Mouse (Mus musculus): ENCODE results near the gene Filip1. TPM values are rescaled to one million over a fixed set of nuclear protein-coding genes. Genes with fewer than 3 reads are reported as not detected.
A peak's percentile ranks its signal among the peaks of the same experiment; 100 is the strongest.

Filip1 gene
- polyA plus RNA-seq, 1 experiment from 2014 or later, result 11.1 TPM

DNA sequence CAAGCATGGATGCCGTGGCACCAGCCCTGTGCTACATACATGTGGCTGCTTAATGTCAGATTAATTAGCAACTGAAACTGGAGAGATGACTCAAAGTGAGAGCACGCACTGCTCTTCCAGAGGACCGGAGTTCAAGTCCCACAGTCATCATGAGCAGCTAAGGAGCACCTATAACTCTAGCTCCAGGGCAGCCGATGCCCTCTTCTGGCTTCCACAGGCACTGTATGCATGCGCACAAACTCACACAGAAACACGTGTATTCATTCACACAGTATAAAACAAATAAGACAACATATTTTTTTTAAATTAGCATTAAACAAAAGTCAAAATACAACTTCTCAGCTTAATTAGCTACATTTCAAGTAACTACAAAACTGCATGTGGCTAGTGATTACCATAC, 123.5 kb downstream of the Filip1 start:
- Histone ChIP-seq H3K27me3 (ENCODE audit: control insufficient read depth, insufficient read depth, low read length) (no peaks in the 10 kb centered on the region), H3K4me2 (ENCODE audit: low read depth, low read length) (no peak overlapping the region), H3K9ac (ENCODE audit: low read length) (no peak overlapping the region), H3K27ac (ENCODE audit: low read length) (no peak overlapping the region), H3K4me3 (replicated peaks; ENCODE audit: low read length) (no peak overlapping the region), H3K9me3 (replicated peaks; ENCODE audit: control insufficient read depth, low read length) (no peaks in the 10 kb centered on the region), H3K4me1 (ENCODE audit: control insufficient read depth, insufficient read depth, low read length) (no peaks in the 10 kb centered on the region), H3K36me3 (ENCODE audit: control insufficient read depth, insufficient read depth, low read length) (no peaks in the 10 kb centered on the region)
- WGBS, result 86% methylated on average over 6 of the region's 6 CpGs
- ATAC-seq (ENCODE audit: insufficient read depth, low FRiP score), result no peak

DNA sequence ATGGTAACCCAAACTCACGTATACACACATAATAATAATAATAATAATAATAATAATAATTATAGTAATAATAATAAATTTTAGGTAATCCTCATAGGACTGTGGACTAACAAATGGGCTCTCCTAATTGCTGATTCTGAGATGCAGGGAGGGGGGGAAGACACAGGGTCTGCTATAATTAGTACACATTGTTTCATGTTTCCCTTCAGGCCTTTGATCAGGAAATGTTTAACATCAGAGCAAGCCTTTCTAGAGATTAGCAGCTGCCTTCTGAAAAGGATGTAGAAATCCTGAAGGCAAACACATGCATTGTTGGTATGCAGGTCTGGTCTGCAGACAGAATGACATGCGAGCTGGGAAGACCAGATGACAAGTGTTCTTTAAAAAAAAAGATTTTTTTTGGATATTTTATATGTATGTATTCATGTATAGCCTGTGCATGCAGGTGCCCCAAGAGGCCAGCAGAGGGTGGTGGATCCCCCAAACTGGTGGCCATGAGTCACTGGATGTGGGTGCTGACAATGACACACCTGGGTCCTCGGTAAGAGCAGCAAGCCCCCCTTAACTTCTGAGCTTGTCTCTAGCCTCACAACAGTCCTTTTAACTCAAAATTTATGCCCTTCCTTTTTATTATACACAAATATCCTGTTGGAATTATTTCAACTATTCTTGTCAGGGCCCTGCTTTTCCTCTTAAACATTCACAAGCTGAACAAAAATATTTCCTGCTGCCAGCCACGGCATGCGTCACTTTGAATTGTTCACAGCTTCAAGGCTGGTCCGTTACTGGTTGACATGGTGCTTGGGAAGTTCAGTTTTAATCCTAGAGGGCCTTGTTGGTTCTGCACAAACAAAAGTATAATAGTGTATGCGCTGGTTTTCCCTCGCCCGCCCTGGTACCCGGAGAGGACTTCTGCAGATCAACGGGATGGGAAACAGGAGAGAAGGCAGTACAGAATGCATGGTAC, 127.1 kb downstream of the Filip1 start:
- no peak; the same call in 1 of the 2 replicates for ATAC-seq (ENCODE audit: insufficient read depth, low FRiP score)
- Histone ChIP-seq H3K36me3 (ENCODE audit: control insufficient read depth, insufficient read depth, low read length) (no peaks in the 10 kb centered on the region), H3K4me1 (ENCODE audit: control insufficient read depth, insufficient read depth, low read length) (no peaks in the 10 kb centered on the region), H3K4me2 (ENCODE audit: low read depth, low read length) (no peak overlapping the region), H3K9ac (ENCODE audit: low read length) (no peak overlapping the region), H3K9me3 (replicated peaks; ENCODE audit: control insufficient read depth, low read length) (no peaks in the 10 kb centered on the region), H3K27me3 (ENCODE audit: control insufficient read depth, insufficient read depth, low read length) (no peaks in the 10 kb centered on the region), H3K4me3 (replicated peaks; ENCODE audit: low read length) (no peak overlapping the region), H3K27ac (ENCODE audit: low read length) (peak overlapping the region; percentile 59)
- 57% methylated on average over 11 of the region's 11 CpGs for WGBS

DNA sequence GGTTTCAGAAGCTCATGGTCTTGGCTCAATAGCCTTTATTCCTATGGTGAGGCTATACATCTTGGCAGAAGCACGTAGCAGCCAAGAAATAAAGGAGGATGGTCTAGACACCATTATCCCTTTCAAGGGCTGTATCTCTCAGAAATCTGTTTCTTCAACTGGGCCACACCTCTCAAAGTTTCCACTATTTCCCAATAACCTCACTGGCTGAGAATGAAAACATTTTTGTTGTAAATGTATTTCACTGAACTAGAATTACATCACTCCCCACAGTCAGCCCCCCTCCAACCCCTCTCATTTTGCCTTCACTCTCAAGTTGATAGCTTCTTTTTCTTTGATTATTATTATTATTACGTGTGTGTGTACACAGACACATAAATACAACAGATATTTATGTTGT, 129.5 kb downstream of the Filip1 start:
- Histone ChIP-seq H3K9ac (ENCODE audit: low read length) (no peak overlapping the region), H3K27ac (ENCODE audit: low read length) (no peak overlapping the region), H3K4me2 (ENCODE audit: low read depth, low read length) (no peak overlapping the region), H3K4me3 (replicated peaks; ENCODE audit: low read length) (no peak overlapping the region), H3K36me3 (ENCODE audit: control insufficient read depth, insufficient read depth, low read length) (no peaks in the 10 kb centered on the region), H3K9me3 (replicated peaks; ENCODE audit: control insufficient read depth, low read length) (no peaks in the 10 kb centered on the region), H3K4me1 (ENCODE audit: control insufficient read depth, insufficient read depth, low read length) (no peaks in the 10 kb centered on the region), H3K27me3 (ENCODE audit: control insufficient read depth, insufficient read depth, low read length) (no peaks in the 10 kb centered on the region)
- WGBS, result 76% methylated on average over 2 of the region's 2 CpGs
- ATAC-seq (ENCODE audit: insufficient read depth, low FRiP score), result no peak

DNA sequence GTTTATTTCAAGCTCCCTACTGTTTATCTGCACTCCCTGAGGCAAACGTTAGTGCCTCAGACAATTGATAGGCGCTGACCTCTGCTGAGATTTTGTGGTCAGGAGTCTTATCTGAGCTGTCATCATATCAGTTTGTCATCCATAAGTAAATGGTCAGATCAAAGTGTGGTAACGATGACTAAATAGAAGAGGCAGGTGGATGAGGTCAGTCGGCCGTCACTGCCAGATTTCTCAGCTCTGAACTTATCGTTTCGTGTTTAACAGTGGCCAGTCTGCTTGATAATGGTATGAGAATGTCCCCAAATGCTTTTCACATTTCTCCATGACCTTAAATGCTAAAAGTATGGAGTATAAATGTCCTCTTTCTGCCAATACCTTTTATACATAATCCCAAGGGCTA, 132.6 kb downstream of the Filip1 start:
- Histone ChIP-seq H3K27me3 (ENCODE audit: control insufficient read depth, insufficient read depth, low read length) (no peaks in the 10 kb centered on the region), H3K9me3 (replicated peaks; ENCODE audit: control insufficient read depth, low read length) (no peaks in the 10 kb centered on the region)
- ATAC-seq (ENCODE audit: insufficient read depth, low FRiP score), result no peak

DNA sequence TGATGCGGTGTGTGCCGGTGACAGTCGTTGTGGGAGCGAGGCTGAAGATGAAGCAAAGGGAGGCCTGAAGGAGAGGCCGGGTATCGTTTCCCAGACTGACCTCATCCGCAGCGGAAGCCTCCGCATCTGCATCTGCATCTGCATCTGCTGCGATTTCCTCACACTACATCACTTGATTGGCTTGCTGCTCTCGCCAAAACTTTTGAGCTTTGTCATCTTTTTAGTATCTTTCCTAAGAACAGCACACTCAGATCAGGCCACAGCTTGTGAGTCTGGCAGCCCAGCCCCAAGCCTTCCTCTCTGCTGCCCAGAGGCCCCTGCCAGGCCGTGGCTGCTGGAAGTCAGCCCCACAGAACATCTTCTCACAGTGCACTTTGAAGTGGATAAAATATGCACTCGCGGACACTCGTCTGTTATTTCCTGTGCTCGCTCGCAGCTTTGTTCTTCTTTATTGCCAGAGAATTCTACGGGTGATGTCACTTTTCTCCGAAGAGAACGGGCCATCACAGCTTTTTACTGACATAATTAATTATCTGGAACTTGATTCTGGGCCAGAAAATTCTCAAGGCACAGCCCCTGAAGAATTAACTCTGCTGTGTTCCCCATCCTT, 137.0 kb downstream of the Filip1 start:
- Histone ChIP-seq H3K27me3 (ENCODE audit: control insufficient read depth, insufficient read depth, low read length) (no peaks in the 10 kb centered on the region), H3K9me3 (replicated peaks; ENCODE audit: control insufficient read depth, low read length) (no peaks in the 10 kb centered on the region), H3K4me3 (replicated peaks; ENCODE audit: low read length) (peak overlapping the region; percentile 20), H3K27ac (ENCODE audit: low read length) (peak overlapping the region; percentile 93), H3K4me2 (ENCODE audit: low read depth, low read length) (peak overlapping the region; percentile 41), H3K4me1 (ENCODE audit: control insufficient read depth, insufficient read depth, low read length) (peaks cover 10% of the 10 kb centered on the region), H3K36me3 (ENCODE audit: control insufficient read depth, insufficient read depth, low read length) (no peaks in the 10 kb centered on the region), H3K9ac (ENCODE audit: low read length) (peak overlapping the region; percentile 50; the same call in 1 of the 2 replicates)
- ATAC-seq (ENCODE audit: insufficient read depth, low FRiP score), result peak; percentile 71; the same call in 1 of the 2 replicates
- 45% methylated on average over 20 of the region's 20 CpGs for WGBS

More for the DNA sequence above, 132.6 kb downstream of the Filip1 start:
- Histone ChIP-seq H3K4me3 (replicated peaks; ENCODE audit: low read length) (no peak overlapping the region), H3K36me3 (ENCODE audit: control insufficient read depth, insufficient read depth, low read length) (no peaks in the 10 kb centered on the region), H3K4me1 (ENCODE audit: control insufficient read depth, insufficient read depth, low read length) (peaks cover 10% of the 10 kb centered on the region), H3K27ac (ENCODE audit: low read length) (no peak overlapping the region), H3K4me2 (ENCODE audit: low read depth, low read length) (no peak overlapping the region), H3K9ac (ENCODE audit: low read length) (no peak overlapping the region)
- 34% methylated on average over 7 of the region's 7 CpGs for WGBS

DNA sequence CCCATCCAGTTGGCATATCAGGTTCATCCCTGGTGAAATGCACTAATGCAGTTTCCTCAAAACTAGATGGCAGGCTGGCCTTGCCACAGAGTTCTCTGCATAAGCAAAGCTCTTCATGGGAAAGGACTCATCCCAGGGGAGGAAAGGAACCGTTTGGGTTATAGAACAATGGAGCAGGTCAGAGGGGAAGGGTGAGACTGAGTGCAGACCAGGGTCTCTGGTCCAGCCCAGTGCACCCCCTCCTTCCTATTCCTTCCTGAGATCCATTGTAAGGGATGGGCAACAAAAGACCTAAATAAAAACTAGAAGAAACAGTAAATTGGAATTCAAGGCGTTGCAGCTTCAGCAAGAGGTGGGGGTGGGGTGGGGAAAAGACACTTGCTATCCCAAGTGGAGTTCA, 140.1 kb downstream of the Filip1 start:
- Histone ChIP-seq H3K9ac (ENCODE audit: low read length) (no peak overlapping the region), H3K36me3 (ENCODE audit: control insufficient read depth, insufficient read depth, low read length) (no peaks in the 10 kb centered on the region), H3K9me3 (replicated peaks; ENCODE audit: control insufficient read depth, low read length) (no peaks in the 10 kb centered on the region), H3K4me1 (ENCODE audit: control insufficient read depth, insufficient read depth, low read length) (peaks cover 19% of the 10 kb centered on the region), H3K4me2 (ENCODE audit: low read depth, low read length) (no peak overlapping the region), H3K4me3 (replicated peaks; ENCODE audit: low read length) (no peak overlapping the region), H3K27ac (ENCODE audit: low read length) (peak overlapping the region; percentile 14; the same call in 1 of the 2 replicates), H3K27me3 (ENCODE audit: control insufficient read depth, insufficient read depth, low read length) (no peaks in the 10 kb centered on the region)
- no peak for ATAC-seq (ENCODE audit: insufficient read depth, low FRiP score)
- 39% methylated on average over 2 of the region's 2 CpGs for WGBS

DNA sequence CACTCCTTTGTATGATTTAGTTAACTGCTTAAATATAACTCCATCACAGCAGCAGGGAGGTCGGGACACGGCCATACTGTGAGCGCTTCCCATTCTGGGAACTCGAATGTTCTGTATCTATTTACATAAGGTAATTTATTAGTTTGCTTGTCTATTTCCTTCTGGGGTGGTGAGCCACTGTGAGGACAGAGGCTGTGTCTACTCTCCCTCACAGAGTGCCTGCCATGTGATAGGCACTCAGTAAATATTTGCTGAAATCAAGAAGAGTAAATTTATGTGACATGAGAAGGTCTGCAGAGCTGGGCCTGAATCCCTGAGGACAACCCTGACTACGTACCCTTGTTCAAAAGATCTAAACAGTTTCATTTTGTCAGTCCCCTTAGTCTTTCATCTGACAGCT, 143.1 kb downstream of the Filip1 start:
- Histone ChIP-seq H3K9ac (ENCODE audit: low read length) (no peak overlapping the region), H3K4me2 (ENCODE audit: low read depth, low read length) (no peak overlapping the region), H3K4me1 (ENCODE audit: control insufficient read depth, insufficient read depth, low read length) (peaks cover 9% of the 10 kb centered on the region), H3K27me3 (ENCODE audit: control insufficient read depth, insufficient read depth, low read length) (no peaks in the 10 kb centered on the region), H3K4me3 (replicated peaks; ENCODE audit: low read length) (no peak overlapping the region), H3K27ac (ENCODE audit: low read length) (peak overlapping the region; percentile 38; the same call in 1 of the 2 replicates), H3K9me3 (replicated peaks; ENCODE audit: control insufficient read depth, low read length) (no peaks in the 10 kb centered on the region), H3K36me3 (ENCODE audit: control insufficient read depth, insufficient read depth, low read length) (no peaks in the 10 kb centered on the region)
- WGBS, result 24% methylated on average over 5 of the region's 5 CpGs
- ATAC-seq (ENCODE audit: insufficient read depth, low FRiP score), result peak; percentile 69

DNA sequence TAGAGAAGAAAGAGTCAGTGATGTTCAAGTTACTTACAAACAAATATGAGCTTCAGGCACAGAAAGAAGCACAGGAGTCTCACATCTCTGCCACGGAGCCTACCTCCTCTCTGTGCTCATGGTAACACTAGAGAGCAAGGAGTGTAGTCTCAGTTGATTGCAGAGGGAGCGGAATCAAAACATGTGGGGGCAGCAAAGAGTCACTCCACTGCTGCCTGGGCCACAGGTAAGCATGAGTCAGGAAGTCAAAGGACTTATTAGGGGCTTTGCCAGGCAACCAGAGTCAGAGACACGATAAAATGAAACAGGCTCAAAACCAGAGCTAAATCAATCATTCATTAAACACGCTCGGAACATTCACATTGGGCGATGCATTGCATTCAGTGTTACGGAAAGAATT, 146.7 kb downstream of the Filip1 start:
- H3K4me3 ChIP-seq (replicated peaks; ENCODE audit: low read length), result no peak overlapping the region
- no peak for ATAC-seq (ENCODE audit: insufficient read depth, low FRiP score)
- H3K4me2 ChIP-seq (ENCODE audit: low read depth, low read length), result no peak overlapping the region
- no peaks in the 10 kb centered on the region for H3K36me3 ChIP-seq (ENCODE audit: control insufficient read depth, insufficient read depth, low read length)
- H3K9me3 ChIP-seq (replicated peaks; ENCODE audit: control insufficient read depth, low read length), result no peaks in the 10 kb centered on the region
- H3K27ac ChIP-seq (ENCODE audit: low read length), result no peak overlapping the region
- H3K4me1 ChIP-seq (ENCODE audit: control insufficient read depth, insufficient read depth, low read length), result peaks cover 9% of the 10 kb centered on the region
- H3K27me3 ChIP-seq (ENCODE audit: control insufficient read depth, insufficient read depth, low read length), result no peaks in the 10 kb centered on the region
- no peak overlapping the region for H3K9ac ChIP-seq (ENCODE audit: low read length)
- 64% methylated on average over 7 of the region's 7 CpGs for WGBS

DNA sequence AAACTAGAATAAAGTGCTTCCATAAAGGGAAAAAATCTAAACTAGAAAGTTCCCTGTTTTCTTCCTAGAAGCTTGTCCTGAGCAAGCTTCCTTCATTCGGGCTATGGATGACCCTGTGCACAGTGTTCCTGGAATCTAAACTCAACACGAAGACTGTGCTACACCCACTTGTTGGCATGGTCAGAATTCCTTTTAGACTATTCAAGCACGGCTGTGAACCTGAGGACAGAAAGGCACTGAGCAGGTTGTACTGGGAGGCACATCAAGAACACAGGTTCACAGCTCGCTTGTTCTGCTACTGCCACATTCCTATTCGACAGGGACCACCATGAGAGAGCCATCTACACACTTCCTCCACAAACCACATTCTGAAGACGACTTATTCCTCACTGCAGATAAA, 150.1 kb downstream of the Filip1 start:
- Histone ChIP-seq H3K9ac (ENCODE audit: low read length) (no peak overlapping the region), H3K27me3 (ENCODE audit: control insufficient read depth, insufficient read depth, low read length) (no peaks in the 10 kb centered on the region), H3K9me3 (replicated peaks; ENCODE audit: control insufficient read depth, low read length) (no peaks in the 10 kb centered on the region), H3K4me3 (replicated peaks; ENCODE audit: low read length) (no peak overlapping the region), H3K4me1 (ENCODE audit: control insufficient read depth, insufficient read depth, low read length) (no peaks in the 10 kb centered on the region), H3K36me3 (ENCODE audit: control insufficient read depth, insufficient read depth, low read length) (no peaks in the 10 kb centered on the region), H3K27ac (ENCODE audit: low read length) (no peak overlapping the region), H3K4me2 (ENCODE audit: low read depth, low read length) (no peak overlapping the region)
- 64% methylated on average over 6 of the region's 6 CpGs for WGBS
- ATAC-seq (ENCODE audit: insufficient read depth, low FRiP score), result no peak
